Mouse (Mus musculus): ENCODE measurements around the gene Krt80. TPM values are rescaled to one million over a fixed set of nuclear protein-coding genes. Genes with fewer than 3 reads are reported as not detected.

The Krt80 gene
- polyA plus RNA-seq, 1 experiment from 2014 or later = 0.12 TPM

GRCm38 (mm10) chr15:101373286-101373898 lies 3.4 kb upstream of the Krt80 start:
- no peak overlapping the region for H3K4me3 ChIP-seq (replicated peaks)
- ATAC-seq (ENCODE audit: low FRiP score) = no peak

DNA sequence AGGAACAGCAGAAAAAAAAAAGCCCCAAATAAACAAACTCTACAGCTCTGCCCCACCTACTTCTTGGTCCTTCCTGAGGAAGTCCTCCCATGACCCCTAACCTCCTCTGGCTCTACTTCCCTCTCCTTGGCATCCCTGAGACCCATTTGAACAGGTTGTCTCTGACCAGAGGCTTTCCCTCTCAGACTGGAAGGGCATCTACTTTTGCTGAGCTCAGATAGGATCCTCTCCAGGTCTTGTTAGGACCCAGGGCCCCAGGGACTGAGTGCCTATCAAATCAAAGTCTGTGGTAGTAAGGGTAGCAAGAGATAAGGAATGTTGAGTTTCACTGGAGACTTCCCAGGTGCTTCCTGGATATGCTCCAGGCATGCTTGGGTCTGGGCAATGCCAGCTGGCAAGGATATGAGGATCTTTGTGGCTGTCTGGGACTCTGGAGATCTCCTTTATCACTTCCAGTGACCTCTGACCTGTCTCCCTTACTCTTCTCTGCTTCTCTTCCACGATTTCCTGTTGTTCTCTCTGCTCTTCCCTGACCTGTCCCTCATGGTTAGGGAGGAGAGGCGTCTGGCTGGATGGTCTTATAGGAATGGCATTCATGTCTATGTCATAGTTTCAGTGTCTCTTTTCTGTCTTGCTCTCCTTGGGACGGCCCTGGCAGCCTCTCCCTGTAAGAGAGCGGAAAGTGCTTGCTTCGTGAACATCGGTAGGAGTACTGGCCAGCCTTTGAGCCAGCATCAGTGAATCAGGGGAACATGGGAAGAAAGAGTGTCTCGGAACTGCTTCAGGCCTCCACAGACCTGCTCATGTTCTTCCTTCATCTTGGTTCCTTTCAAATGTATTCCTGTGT lies 2.4 kb upstream of the Krt80 start:
- no peak overlapping the region for H3K9ac ChIP-seq (replicated peaks)
- no peak for ATAC-seq (ENCODE audit: low FRiP score)
- H3K9me3 ChIP-seq (replicated peaks) = no peaks in the 10 kb centered on the region
- H3K36me3 ChIP-seq = no peaks in the 10 kb centered on the region
- H3K27me3 ChIP-seq (replicated peaks) = no peaks in the 10 kb centered on the region
- WGBS = 72% methylated on average over 7 of the region's 7 CpGs
- peaks cover 9% of the 10 kb centered on the region; the same call in 1 of the 2 replicates for H3K4me1 ChIP-seq
- no peak overlapping the region for H3K27ac ChIP-seq (replicated peaks)
- no peak overlapping the region for H3K4me2 ChIP-seq
- H3K4me3 ChIP-seq (replicated peaks) = no peak overlapping the region

More at GRCm38 (mm10) chr15:101373286-101373898, 3.4 kb upstream of the Krt80 start:
- Histone ChIP-seq H3K36me3 (no peaks in the 10 kb centered on the region), H3K4me1 (peaks cover 9% of the 10 kb centered on the region; the same call in 1 of the 2 replicates), H3K9me3 (replicated peaks) (no peaks in the 10 kb centered on the region), H3K9ac (replicated peaks) (no peak overlapping the region), H3K4me2 (no peak overlapping the region), H3K27ac (replicated peaks) (no peak overlapping the region), H3K27me3 (replicated peaks) (no peaks in the 10 kb centered on the region)
- 88% methylated on average over 16 of the region's 16 CpGs for WGBS

GRCm38 (mm10) chr15:101371141-101371985 lies 1.4 kb upstream of the Krt80 start:
- no peak overlapping the region for H3K9ac ChIP-seq (replicated peaks)
- H3K36me3 ChIP-seq = no peaks in the 10 kb centered on the region
- no peaks in the 10 kb centered on the region for H3K9me3 ChIP-seq (replicated peaks)
- WGBS = 87% methylated on average over 15 of the region's 15 CpGs
- peaks cover 9% of the 10 kb centered on the region; the same call in 1 of the 2 replicates for H3K4me1 ChIP-seq
- no peak for ATAC-seq (ENCODE audit: low FRiP score)
- H3K4me3 ChIP-seq (replicated peaks) = no peak overlapping the region
- no peaks in the 10 kb centered on the region for H3K27me3 ChIP-seq (replicated peaks)
- no peak overlapping the region for H3K27ac ChIP-seq (replicated peaks)
- no peak overlapping the region for H3K4me2 ChIP-seq

DNA sequence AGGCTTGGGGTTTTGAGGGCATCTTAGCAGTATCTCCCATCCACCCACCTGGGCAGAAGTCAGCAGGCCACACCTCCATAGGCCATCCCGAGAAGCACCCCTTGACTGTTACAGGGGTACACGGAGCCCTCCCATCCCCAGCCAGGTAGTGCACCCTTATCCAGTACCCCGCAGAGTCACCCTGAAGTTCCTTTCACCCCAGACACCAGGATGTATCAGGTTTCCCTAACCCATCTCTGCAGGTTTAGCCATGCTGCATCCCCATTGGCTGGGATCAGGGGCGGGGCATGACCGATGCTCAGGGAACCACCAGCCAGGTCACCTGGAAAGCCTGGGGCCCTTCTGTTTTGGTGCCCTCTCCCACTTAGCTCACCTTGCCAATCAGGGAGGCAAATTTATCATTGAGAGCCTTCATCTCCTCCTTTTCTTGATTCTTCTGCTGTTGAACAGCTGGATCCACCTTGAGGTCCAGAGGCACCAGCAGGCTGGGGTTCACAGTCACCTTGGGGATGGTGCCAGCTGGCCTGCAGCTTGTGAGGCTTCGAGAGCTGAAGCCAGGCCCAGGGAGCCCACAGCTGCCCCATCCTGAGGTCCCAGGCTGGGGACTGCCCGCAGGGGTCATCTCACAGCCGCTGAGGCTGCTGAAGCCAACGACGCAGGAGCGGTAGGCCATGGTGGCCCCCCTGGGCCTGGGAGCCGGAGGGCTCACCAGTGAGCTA lies 421 bp downstream of the Krt80 start:
- Histone ChIP-seq H3K27ac (replicated peaks) (no peak overlapping the region), H3K4me1 (peaks cover 9% of the 10 kb centered on the region; the same call in 1 of the 2 replicates), H3K27me3 (replicated peaks) (no peaks in the 10 kb centered on the region), H3K9ac (replicated peaks) (no peak overlapping the region), H3K36me3 (no peaks in the 10 kb centered on the region), H3K9me3 (replicated peaks) (no peaks in the 10 kb centered on the region), H3K4me3 (replicated peaks) (no peak overlapping the region), H3K4me2 (no peak overlapping the region)
- no peak for ATAC-seq (ENCODE audit: low FRiP score)
- 36% methylated on average over 12 of the region's 12 CpGs for WGBS

- no peak overlapping the region for H3K4me3 ChIP-seq (replicated peaks)
- 74% methylated on average over 11 of the region's 11 CpGs for WGBS
- H3K4me2 ChIP-seq = no peak overlapping the region
- H3K36me3 ChIP-seq = no peaks in the 10 kb centered on the region
- H3K9me3 ChIP-seq (replicated peaks) = no peaks in the 10 kb centered on the region
- H3K9ac ChIP-seq (replicated peaks) = no peak overlapping the region
- no peaks in the 10 kb centered on the region for H3K27me3 ChIP-seq (replicated peaks)
- no peak for ATAC-seq (ENCODE audit: low FRiP score)
- peaks cover 7% of the 10 kb centered on the region; the same call in 1 of the 2 replicates for H3K4me1 ChIP-seq
- H3K27ac ChIP-seq (replicated peaks) = no peak overlapping the region
Observed at GRCm38 (mm10) chr15:101368502-101369381, 1.2 kb downstream of the Krt80 start.

DNA sequence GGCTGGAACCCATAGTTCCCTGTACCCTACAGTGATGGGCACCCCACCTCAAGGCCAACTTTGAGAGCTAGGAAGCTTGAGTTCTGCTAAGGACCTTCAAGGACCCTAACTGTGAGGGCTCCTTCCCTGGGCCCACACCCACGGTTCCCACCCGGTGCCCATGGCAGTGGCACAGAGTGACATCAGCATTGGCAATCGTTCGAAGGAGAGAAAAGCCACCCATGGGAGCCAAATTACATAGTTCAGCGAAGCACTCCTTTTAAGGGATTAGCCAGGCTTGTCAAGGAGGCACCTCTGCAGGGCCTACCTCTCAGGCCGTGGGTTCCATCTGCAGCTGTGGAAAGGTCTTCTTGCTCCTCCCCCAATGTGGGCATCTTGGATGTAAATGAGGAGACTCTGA lies 1.9 kb downstream of the Krt80 start:
- H3K9me3 ChIP-seq (replicated peaks) = no peaks in the 10 kb centered on the region
- no peaks in the 10 kb centered on the region for H3K27me3 ChIP-seq (replicated peaks)
- H3K4me1 ChIP-seq = peaks cover 6% of the 10 kb centered on the region; the same call in 1 of the 2 replicates
- no peak overlapping the region for H3K9ac ChIP-seq (replicated peaks)
- no peaks in the 10 kb centered on the region for H3K36me3 ChIP-seq
- no peak overlapping the region for H3K27ac ChIP-seq (replicated peaks)
- no peak overlapping the region for H3K4me3 ChIP-seq (replicated peaks)
- no peak for ATAC-seq (ENCODE audit: low FRiP score)
- H3K4me2 ChIP-seq = no peak overlapping the region
- 80% methylated on average over 6 of the region's 6 CpGs for WGBS

GRCm38 (mm10) chr15:101367497-101367896 lies 2.5 kb downstream of the Krt80 start:
- Histone ChIP-seq H3K36me3 (no peaks in the 10 kb centered on the region), H3K9me3 (replicated peaks) (no peaks in the 10 kb centered on the region), H3K4me3 (replicated peaks) (no peak overlapping the region), H3K9ac (replicated peaks) (no peak overlapping the region), H3K27ac (replicated peaks) (no peak overlapping the region), H3K4me1 (peaks cover 6% of the 10 kb centered on the region; the same call in 1 of the 2 replicates), H3K27me3 (replicated peaks) (no peaks in the 10 kb centered on the region), H3K4me2 (no peak overlapping the region)
- WGBS = 80% methylated on average over 8 of the region's 8 CpGs
- ATAC-seq (ENCODE audit: low FRiP score) = no peak

DNA sequence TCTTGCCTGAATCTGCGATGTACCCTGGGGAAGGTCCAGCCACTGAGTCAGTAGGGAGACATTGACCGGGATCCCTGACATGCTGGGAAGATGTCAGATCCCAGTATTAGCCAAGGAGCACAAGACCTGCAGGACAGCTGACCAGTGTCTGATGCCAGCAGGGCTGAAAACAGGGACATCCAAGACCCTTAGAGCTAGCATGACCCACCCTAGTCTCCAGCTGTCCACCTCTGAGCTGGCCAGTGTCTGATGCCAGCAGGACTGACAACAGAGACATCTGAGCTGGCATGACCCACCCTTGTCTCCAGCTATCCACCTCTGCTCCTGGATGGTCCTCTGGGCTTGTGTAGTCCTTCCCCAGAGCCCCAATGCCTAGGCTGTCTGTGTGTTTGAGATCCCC lies 3.0 kb downstream of the Krt80 start:
- Histone ChIP-seq H3K27me3 (replicated peaks) (no peaks in the 10 kb centered on the region), H3K4me2 (no peak overlapping the region)

DNA sequence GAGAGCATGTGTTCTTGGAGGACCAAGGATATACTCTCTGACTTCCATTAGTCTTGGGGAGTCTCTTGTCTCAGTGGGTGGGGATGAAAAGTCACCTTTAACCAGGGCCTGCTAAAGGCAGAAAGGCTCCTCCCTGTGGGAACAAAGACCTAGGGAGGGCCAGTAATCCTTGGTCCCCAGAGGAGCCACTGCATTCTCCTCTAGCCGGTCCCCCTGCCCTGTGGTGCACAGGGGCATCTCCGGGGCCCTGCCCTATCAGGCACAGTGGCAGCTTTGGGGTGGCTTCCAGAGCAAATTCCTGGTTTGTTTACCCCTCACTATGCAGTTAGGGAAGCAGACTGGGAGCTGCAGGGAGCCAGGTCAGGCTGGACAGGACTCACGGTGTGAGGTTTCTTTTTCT lies 3.5 kb downstream of the Krt80 start:
- no peaks in the 10 kb centered on the region for H3K27me3 ChIP-seq (replicated peaks)
- no peaks in the 10 kb centered on the region for H3K9me3 ChIP-seq (replicated peaks)
- H3K27ac ChIP-seq (replicated peaks) = no peak overlapping the region
- H3K4me1 ChIP-seq = peaks cover 6% of the 10 kb centered on the region; the same call in 1 of the 2 replicates
- H3K9ac ChIP-seq (replicated peaks) = no peak overlapping the region
- 45% methylated on average over 3 of the region's 3 CpGs for WGBS
- H3K36me3 ChIP-seq = no peaks in the 10 kb centered on the region
- no peak overlapping the region for H3K4me2 ChIP-seq
- H3K4me3 ChIP-seq (replicated peaks) = no peak overlapping the region
- no peak for ATAC-seq (ENCODE audit: low FRiP score)

More for the DNA sequence above, 3.0 kb downstream of the Krt80 start:
- ATAC-seq (ENCODE audit: low FRiP score) = no peak
- Histone ChIP-seq H3K4me1 (peaks cover 6% of the 10 kb centered on the region; the same call in 1 of the 2 replicates), H3K36me3 (no peaks in the 10 kb centered on the region), H3K27ac (replicated peaks) (no peak overlapping the region), H3K4me3 (replicated peaks) (no peak overlapping the region), H3K9ac (replicated peaks) (no peak overlapping the region), H3K9me3 (replicated peaks) (no peaks in the 10 kb centered on the region)
- 55% methylated on average over 2 of the region's 2 CpGs for WGBS

DNA sequence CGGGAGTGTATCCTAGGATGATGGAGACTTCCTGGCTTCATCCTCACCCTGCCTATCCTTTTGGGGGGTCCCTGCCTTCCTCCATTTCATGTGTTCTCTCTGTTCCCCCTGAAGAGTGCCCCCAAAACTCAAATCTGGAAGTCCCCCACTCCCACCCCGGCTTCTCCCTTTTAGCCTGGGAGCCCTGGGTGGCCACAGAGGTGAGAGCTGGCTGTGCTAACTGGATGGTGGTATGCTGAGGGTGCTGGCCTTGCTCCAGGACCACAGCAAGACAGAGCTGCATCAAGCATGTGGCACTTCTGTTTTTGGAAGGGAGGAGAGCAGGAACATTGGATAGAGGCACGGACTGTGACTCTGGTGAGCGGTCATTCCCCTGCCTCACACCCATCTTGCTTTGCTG lies 4.2 kb downstream of the Krt80 start:
- Histone ChIP-seq H3K4me1 (peaks cover 6% of the 10 kb centered on the region; the same call in 1 of the 2 replicates), H3K9ac (replicated peaks) (no peak overlapping the region), H3K9me3 (replicated peaks) (no peaks in the 10 kb centered on the region), H3K4me3 (replicated peaks) (no peak overlapping the region), H3K27ac (replicated peaks) (no peak overlapping the region), H3K27me3 (replicated peaks) (no peaks in the 10 kb centered on the region), H3K4me2 (no peak overlapping the region), H3K36me3 (no peaks in the 10 kb centered on the region)
- 76% methylated on average over 4 of the region's 4 CpGs for WGBS
- no peak for ATAC-seq (ENCODE audit: low FRiP score)

Measured in neural tube, embryonic 15.5 days (tissue).